Mouse (Mus musculus) right cerebral cortex, postnatal 4 days (tissue): ENCODE data around the gene Gm21293.
"Not testable (repeated sequence)": the region's sequence is repeated elsewhere in the genome, so short reads cannot be mapped to it uniquely, and the experiment has no call there.

Experiments
- DNase-seq: peaks from one replicate; pipeline ENCODE4 v3.0.0-alpha.2; 2022

Gm21293 gene

GRCm38 (mm10) chr10:104142687-104143086, at the start of gene Gm21293:
Gene Gm21293 (plus strand): TSS chr10:104142987.
- not testable (repeated sequence) for DNase-seq

- no peak for DNase-seq
Observed at GRCm38 (mm10) chr10:104110044-104110443, 32.7 kb upstream of the Gm21293 start.

DNA sequence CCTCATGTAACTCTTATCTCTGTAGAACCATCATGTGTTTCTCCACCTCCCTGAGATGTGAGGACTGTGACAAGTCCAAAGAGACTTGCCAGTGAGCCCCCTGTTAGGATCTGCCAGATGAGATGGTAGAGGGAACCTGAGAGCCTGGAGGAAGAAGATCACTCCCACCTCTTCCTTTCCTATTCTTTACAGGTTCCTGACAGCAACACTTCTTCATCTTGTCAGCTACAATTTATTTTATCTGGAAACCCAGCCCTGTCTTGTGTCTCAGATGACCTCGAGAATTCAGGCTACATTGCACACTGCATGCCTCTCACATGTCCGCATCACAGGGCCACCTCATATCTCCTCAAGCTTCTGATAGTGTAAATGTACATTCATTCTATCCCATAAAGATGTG, 24.5 kb upstream of the Gm21293 start:
- DNase-seq, result no peak

DNA sequence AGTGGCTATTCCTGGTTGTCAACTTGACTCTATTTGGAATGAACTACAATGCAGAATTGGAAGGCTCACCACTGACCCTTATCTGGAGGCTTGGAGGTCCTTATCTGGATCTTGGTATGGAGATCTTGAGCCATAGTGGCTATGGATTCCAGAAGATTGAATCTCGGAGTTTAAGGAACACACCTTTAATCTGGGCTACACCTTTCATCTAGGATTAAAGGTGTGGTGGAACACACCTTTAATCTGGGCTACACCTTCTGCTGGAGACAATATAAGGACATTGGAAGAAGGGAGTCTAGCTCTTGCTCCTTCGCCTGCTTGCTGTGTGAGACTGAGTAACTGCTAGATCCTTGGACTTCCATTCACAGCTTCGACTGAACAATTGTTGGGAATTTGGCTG, 8.4 kb downstream of the Gm21293 start, which contains the start of gene Gm6763:
Gm6763 (plus strand) TSS at position 301 of the 400 bp plus-strand sequence.
- not testable (repeated sequence) for DNase-seq

GRCm38 (mm10) chr10:104159706-104160105, 16.9 kb downstream of the Gm21293 start, which contains the start of gene Gm8764:
Gene Gm8764 (plus strand): TSS chr10:104160006.
- not testable (repeated sequence) for DNase-seq

DNA sequence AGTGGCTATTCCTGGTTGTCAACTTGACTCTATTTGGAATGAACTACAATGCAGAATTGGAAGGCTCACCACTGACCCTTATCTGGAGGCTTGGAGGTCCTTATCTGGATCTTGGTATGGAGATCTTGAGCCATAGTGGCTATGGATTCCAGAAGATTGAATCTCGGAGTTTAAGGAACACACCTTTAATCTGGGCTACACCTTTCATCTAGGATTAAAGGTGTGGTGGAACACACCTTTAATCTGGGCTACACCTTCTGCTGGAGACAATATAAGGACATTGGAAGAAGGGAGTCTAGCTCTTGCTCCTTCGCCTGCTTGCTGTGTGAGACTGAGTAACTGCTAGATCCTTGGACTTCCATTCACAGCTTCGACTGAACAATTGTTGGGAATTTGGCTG, 25.4 kb downstream of the Gm21293 start, which contains the start of gene Gm21304:
Gm21304 (plus strand) TSS at position 301 of the 400 bp plus-strand sequence.
- DNase-seq, result not testable (repeated sequence)

DNA sequence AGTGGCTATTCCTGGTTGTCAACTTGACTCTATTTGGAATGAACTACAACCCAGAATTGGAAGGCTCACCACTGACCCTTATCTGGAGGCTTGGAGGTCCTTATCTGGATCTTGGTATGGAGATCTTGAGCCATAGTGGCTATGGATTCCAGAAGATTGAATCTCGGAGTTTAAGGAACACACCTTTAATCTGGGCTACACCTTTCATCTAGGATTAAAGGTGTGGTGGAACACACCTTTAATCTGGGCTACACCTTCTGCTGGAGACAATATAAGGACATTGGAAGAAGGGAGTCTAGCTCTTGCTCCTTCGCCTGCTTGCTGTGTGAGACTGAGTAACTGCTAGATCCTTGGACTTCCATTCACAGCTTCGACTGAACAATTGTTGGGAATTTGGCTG, 33.9 kb downstream of the Gm21293 start, which contains the start of gene Gm21312:
Gm21312 (plus strand) TSS at position 301 of the 400 bp plus-strand sequence.
- DNase-seq, result not testable (repeated sequence)

DNA sequence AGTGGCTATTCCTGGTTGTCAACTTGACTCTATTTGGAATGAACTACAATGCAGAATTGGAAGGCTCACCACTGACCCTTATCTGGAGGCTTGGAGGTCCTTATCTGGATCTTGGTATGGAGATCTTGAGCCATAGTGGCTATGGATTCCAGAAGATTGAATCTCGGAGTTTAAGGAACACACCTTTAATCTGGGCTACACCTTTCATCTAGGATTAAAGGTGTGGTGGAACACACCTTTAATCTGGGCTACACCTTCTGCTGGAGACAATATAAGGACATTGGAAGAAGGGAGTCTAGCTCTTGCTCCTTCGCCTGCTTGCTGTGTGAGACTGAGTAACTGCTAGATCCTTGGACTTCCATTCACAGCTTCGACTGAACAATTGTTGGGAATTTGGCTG, 42.4 kb downstream of the Gm21293 start, which contains the start of gene Gm20765:
Gm20765 (plus strand) TSS at position 301 of the 400 bp plus-strand sequence.
- DNase-seq, result not testable (repeated sequence)

DNA sequence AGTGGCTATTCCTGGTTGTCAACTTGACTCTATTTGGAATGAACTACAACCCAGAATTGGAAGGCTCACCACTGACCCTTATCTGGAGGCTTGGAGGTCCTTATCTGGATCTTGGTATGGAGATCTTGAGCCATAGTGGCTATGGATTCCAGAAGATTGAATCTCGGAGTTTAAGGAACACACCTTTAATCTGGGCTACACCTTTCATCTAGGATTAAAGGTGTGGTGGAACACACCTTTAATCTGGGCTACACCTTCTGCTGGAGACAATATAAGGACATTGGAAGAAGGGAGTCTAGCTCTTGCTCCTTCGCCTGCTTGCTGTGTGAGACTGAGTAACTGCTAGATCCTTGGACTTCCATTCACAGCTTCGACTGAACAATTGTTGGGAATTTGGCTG, 51.0 kb downstream of the Gm21293 start, which contains the start of gene Gm4340:
Gm4340 (plus strand) TSS at position 301 of the 400 bp plus-strand sequence.
- not testable (repeated sequence) for DNase-seq
